Mouse (Mus musculus): ENCODE data around the gene Pcyt2. TPM values are rescaled to one million over a fixed set of nuclear protein-coding genes. Genes with fewer than 3 reads are reported as not detected.

Gene Pcyt2
- total RNA-seq, 1 experiment from 2014 or later: 38.6 TPM

GRCm38 (mm10) chr11:120577211-120578023 is 40.3 kb downstream of the Pcyt2 start:
- ATAC-seq (replicated peaks in 1 of 2; ENCODE audit: insufficient read depth in 1 of 2, low FRiP score in 2 of 2, low TSS enrichment in 1 of 2, low read depth in 1 of 2, poor library complexity in 2 of 2, severe bottlenecking in 2 of 2): no peak

- no peak for ATAC-seq (replicated peaks in 1 of 2; ENCODE audit: insufficient read depth in 1 of 2, low FRiP score in 2 of 2, low TSS enrichment in 1 of 2, low read depth in 1 of 2, poor library complexity in 2 of 2, severe bottlenecking in 2 of 2)
Measured at GRCm38 (mm10) chr11:120576365-120576981, 41.3 kb downstream of the Pcyt2 start.

GRCm38 (mm10) chr11:120575940-120576339 is 41.8 kb downstream of the Pcyt2 start:
- no peak for ATAC-seq (replicated peaks in 1 of 2; ENCODE audit: insufficient read depth in 1 of 2, low FRiP score in 2 of 2, low TSS enrichment in 1 of 2, low read depth in 1 of 2, poor library complexity in 2 of 2, severe bottlenecking in 2 of 2)

GRCm38 (mm10) chr11:120575046-120575445 is 42.7 kb downstream of the Pcyt2 start:
- ATAC-seq (replicated peaks in 1 of 2; ENCODE audit: insufficient read depth in 1 of 2, low FRiP score in 2 of 2, low TSS enrichment in 1 of 2, low read depth in 1 of 2, poor library complexity in 2 of 2, severe bottlenecking in 2 of 2): no peak

- no peak for ATAC-seq (replicated peaks in 1 of 2; ENCODE audit: insufficient read depth in 1 of 2, low FRiP score in 2 of 2, low TSS enrichment in 1 of 2, low read depth in 1 of 2, poor library complexity in 2 of 2, severe bottlenecking in 2 of 2)
Measured at GRCm38 (mm10) chr11:120574278-120574600, 43.5 kb downstream of the Pcyt2 start.

- ATAC-seq (replicated peaks in 1 of 2; ENCODE audit: insufficient read depth in 1 of 2, low FRiP score in 2 of 2, low TSS enrichment in 1 of 2, low read depth in 1 of 2, poor library complexity in 2 of 2, severe bottlenecking in 2 of 2): no peak; a peak in 1 of 4 replicates
Measured at GRCm38 (mm10) chr11:120573585-120574277, 44.0 kb downstream of the Pcyt2 start.

- peak; percentile 84 to 89 for ATAC-seq (replicated peaks in 1 of 2; ENCODE audit: insufficient read depth in 1 of 2, low FRiP score in 2 of 2, low TSS enrichment in 1 of 2, low read depth in 1 of 2, poor library complexity in 2 of 2, severe bottlenecking in 2 of 2)
Measured at GRCm38 (mm10) chr11:120572752-120573584, 44.8 kb downstream of the Pcyt2 start, which contains the start of gene P4hb. P4hb (minus strand) TSS chr11:120573253.

- ATAC-seq (replicated peaks in 1 of 2; ENCODE audit: insufficient read depth in 1 of 2, low FRiP score in 2 of 2, low TSS enrichment in 1 of 2, low read depth in 1 of 2, poor library complexity in 2 of 2, severe bottlenecking in 2 of 2): no peak
Measured at GRCm38 (mm10) chr11:120572417-120572751, 45.4 kb downstream of the Pcyt2 start.

GRCm38 (mm10) chr11:120571754-120572416 is 45.9 kb downstream of the Pcyt2 start:
- no peak for ATAC-seq (replicated peaks in 1 of 2; ENCODE audit: insufficient read depth in 1 of 2, low FRiP score in 2 of 2, low TSS enrichment in 1 of 2, low read depth in 1 of 2, poor library complexity in 2 of 2, severe bottlenecking in 2 of 2)

GRCm38 (mm10) chr11:120571122-120571521 is 46.6 kb downstream of the Pcyt2 start:
- no peak; a peak in 1 of 4 replicates for ATAC-seq (replicated peaks in 1 of 2; ENCODE audit: insufficient read depth in 1 of 2, low FRiP score in 2 of 2, low TSS enrichment in 1 of 2, low read depth in 1 of 2, poor library complexity in 2 of 2, severe bottlenecking in 2 of 2)

GRCm38 (mm10) chr11:120568324-120568723 is 49.4 kb downstream of the Pcyt2 start:
- ATAC-seq (replicated peaks in 1 of 2; ENCODE audit: insufficient read depth in 1 of 2, low FRiP score in 2 of 2, low TSS enrichment in 1 of 2, low read depth in 1 of 2, poor library complexity in 2 of 2, severe bottlenecking in 2 of 2): no peak

- no peak for ATAC-seq (replicated peaks in 1 of 2; ENCODE audit: insufficient read depth in 1 of 2, low FRiP score in 2 of 2, low TSS enrichment in 1 of 2, low read depth in 1 of 2, poor library complexity in 2 of 2, severe bottlenecking in 2 of 2)
Measured at GRCm38 (mm10) chr11:120565114-120565513, 52.6 kb downstream of the Pcyt2 start.

- ATAC-seq (replicated peaks in 1 of 2; ENCODE audit: insufficient read depth in 1 of 2, low FRiP score in 2 of 2, low TSS enrichment in 1 of 2, low read depth in 1 of 2, poor library complexity in 2 of 2, severe bottlenecking in 2 of 2): no peak
Measured at GRCm38 (mm10) chr11:120562949-120563348, 54.8 kb downstream of the Pcyt2 start.

GRCm38 (mm10) chr11:120560952-120561728 is 56.6 kb downstream of the Pcyt2 start:
- no peak for ATAC-seq (replicated peaks in 1 of 2; ENCODE audit: insufficient read depth in 1 of 2, low FRiP score in 2 of 2, low TSS enrichment in 1 of 2, low read depth in 1 of 2, poor library complexity in 2 of 2, severe bottlenecking in 2 of 2)

Data from hematopoietic stem cell, adult 5-6 weeks (primary cell).